Mouse (Mus musculus) embryo, embryonic 11 days (tissue): ENCODE measurements around the gene Dbx2.

Experiments used
- DNase-seq: peaks from one replicate; pipeline ENCODE4 v3.0.0-alpha.2; 2015

Dbx2 gene

DNA sequence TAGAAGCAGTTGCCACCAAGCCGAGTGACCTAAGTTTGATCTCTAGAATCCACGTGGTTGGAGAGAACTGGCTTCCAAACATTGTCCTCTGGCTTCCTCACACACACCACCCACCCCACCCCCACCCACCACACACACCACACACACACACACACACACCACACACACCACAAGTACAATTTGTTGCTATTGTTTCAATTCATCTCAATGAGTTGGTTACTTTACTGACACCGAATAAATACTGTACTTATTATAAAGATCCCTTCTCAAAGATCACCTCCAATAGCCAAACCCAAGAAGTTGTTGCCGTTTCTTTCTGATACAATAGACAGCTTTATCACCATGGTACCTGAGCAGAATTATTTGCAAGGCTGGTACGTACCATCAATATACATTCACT is at the start of gene Dbx2:
Dbx2 (minus strand) TSS at position 101 of the 400 bp plus-strand sequence.
- DNase-seq = no peak

DNA sequence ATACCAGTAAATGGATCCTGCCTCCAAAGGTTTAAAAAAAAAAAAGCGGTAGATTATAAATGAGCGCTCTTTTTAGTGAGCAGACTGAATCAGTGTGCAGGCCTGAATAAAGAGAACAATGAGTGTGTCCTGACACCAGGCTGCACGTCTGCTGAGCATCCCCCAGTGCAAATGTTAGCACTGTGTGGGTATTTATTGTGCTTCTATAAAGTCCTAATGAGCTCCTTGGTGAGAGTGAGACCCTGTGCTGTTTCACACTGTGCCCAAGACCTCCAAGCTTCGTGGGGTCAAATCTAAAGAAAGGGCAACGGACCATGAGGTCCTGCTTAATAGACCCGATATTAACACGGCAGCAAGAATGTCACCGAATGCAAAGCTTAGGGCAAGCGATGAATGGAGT is 46.4 kb upstream of the Dbx2 start:
- peak; percentile 56 for DNase-seq

DNA sequence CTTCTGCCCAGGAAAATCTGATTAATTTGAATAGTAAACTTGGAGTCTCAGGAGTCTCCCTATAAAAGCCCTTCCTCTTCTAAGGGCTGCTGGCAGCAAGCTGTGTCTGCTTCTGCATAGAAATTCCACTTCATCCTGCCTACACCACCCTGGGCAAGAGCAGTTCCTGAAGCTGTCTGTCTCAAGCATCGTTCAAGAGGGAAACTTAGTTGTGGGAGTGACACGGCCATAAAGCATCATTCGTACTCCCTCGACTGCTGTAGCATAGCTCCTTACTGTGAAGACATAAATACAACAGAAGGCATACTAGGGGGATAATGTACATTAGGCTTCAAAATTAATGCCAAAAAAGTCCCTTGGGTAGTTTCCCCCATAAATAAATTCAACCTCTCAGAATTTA is 45.8 kb upstream of the Dbx2 start:
- DNase-seq = no peak

DNA sequence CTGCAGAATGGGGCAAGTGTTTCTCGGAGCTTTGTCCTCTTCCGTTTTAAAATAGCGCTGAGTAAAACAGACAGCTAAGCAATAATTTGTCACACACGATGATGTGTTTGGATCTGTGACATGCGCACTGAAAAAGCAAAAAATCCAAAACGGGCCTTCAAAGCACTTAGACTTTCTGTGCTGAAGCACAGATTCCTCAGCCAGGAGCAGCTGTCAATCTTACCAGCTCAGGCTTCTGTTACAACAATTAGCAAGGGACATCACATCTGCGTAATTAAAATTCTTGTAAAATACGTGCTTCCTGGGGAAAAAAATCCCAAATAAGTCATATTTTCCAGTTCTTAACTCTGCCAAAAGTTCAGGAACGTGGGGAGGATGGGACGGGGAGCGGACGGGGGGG is 43.6 kb upstream of the Dbx2 start:
- no peak for DNase-seq

DNA sequence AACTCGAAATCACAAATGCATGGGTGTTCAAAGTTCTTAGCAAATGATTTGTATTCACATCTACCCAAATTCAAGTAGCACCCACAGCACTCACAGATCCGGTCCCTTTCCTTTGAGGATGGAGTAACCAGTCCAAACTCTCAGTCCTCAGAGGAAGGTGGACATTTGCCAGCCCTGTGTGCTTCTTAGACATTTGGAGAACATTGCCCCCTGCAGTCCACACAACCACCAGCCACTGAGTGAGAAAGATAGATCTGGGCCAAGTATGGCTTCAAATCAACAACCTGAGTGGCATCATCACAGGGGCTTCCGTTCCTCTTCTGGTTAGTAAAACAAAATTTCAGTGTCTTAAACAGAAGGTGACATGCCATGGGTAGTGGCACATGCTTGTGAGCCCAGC is 38.0 kb upstream of the Dbx2 start:
- no peak for DNase-seq

DNA sequence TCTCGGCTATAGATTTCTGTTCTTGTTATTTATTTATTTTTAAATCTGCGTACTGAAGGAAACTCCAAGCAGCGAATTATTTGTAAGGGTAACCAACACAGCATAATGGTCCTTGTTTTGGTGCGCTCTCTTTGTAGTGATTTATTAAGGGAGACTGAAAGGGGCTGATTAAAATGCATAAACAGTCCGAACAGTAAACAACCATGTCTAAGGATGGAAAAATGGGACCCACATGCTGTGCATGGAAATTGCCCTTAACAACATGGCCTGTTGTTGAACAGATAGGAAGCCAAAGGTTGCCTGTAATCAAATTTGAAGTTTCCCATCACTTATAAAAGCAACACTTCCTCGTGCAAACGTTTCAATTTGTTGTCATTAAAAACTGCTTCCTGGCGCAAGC is 35.8 kb upstream of the Dbx2 start:
- DNase-seq = peak; percentile 17

DNA sequence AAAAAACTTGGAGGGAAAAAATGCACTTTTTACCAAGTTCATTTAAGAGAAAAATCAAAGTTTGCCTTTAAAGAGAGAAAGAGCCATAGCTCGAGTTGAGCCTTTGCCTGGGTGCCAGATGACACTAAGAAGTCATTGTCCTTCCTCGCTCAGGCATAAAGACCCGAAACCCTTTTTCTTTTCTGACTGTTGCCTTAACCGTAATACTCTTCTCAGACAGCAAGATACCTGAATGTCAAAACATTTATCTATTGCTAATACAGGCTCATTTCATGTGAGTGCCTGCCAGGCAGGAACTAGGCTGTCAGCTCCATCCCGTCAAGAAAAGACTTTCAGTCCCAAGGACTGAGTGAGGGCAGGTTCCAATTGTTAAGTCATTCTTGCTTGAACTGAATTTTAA is 35.4 kb upstream of the Dbx2 start:
- peak; percentile 24 for DNase-seq

DNA sequence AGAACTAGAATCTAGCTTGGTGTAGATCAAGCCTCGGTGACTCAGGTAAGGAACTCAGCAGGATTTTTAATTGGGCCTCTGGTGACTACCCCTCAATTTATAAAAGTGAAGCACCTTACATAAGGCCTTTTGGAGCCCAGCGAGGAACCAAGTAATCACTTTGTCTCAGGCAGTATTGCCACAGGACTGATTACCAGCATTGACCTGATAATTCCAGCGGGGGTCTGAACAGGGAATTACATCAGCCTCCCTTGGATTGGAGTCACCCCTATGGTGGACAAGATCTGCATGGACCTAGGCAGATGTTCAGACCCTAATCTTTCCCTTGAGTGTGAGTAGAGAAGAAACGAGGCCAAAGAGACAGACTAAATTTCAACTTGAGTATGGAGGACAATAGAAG is 26.9 kb upstream of the Dbx2 start:
- DNase-seq = no peak

DNA sequence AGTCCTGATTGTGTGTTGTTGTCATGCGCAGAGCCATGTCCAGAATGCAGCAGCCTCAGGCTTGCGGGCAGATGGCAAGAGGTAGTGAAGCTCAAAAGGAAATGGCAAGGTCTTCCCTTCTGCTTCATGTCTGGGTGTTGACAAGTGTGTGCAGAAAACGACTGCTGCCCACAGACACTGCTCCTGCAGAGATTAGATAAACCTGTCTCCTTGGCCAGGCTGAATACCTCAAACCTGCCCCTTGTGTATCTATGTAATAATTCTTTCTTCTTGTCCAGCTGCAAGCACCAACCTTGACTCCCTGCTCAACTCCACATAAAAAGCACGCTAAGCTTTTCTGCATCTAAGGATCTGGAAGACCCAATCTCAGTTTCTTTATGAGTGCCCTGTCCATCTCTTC is 19.9 kb upstream of the Dbx2 start:
- no peak for DNase-seq

DNA sequence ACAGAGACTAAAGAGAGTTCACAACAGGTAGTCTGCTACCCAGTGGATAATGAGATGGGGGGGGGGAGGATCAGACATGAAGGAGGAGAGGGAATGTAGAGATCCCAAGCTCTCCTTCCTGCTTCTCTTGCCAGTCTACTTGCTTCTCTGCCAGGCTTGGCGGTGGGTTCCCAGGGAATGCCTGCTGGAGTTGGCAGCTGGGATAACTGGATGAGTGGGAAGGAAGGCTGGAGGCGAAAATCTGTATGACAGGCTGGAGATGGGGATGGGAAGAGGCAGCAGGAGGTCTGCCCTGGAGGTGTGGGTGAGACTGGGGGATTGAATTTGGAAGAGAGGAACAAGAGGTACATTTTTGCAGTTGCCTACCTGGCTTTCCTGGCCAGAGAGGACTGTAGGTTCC is 19.4 kb upstream of the Dbx2 start:
- DNase-seq = no peak

DNA sequence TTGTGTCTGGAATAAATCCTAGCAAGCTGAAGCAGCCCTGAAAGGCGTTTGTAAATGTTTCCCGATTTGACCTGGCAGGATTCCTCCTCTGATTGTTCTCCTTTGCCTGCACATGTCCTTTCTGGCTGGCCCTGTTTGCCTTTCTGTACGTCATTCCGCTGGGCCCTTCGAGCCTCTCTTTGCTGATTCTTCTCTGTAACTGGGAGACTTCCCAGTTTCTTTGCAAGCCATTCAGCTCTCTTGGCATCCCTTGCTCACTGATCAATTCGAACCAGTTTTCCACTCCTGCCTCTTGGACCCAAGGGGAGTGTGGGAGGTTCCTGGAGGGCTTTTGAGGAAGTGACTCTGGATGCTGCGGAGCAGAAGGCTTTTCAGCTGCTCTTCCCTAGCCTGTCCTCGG is 11.4 kb upstream of the Dbx2 start:
- DNase-seq = no peak

DNA sequence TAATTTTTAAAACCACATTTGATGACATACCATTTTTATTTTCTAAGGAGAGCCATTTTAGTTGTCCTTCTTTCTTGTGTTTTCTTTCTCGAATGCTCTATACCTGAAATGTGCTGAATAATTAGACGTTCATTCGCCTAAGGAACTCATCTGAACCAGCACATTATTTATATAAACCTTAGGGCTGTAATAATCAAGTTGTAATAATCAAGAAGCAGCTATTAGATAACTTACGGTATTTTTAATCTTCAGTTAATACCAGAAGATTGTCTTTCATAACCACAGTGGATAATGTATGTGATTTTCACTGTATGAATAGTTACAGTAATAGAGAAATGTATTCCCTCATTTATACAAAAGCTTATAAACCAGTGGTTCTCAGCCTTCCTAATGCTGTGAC is 9.2 kb upstream of the Dbx2 start:
- no peak for DNase-seq

DNA sequence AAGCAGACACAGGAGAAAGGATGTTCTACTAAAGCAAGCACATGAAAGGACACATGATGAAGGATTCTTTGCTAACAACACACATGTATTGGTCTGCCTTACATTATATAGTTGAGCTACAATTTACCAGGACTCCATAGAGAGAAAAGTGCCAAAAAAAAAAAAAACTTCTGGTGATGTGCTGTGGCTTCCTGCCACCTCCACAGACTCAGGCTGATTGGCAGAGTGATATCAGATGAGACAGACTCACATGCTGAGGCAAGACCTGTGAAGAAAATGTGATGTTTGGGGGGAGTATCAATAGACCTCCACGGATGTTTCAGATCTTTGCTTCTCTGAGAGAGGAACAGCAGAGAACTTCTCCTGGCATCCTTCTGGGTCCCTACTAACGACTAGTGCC is 6.0 kb upstream of the Dbx2 start:
- DNase-seq = no peak

DNA sequence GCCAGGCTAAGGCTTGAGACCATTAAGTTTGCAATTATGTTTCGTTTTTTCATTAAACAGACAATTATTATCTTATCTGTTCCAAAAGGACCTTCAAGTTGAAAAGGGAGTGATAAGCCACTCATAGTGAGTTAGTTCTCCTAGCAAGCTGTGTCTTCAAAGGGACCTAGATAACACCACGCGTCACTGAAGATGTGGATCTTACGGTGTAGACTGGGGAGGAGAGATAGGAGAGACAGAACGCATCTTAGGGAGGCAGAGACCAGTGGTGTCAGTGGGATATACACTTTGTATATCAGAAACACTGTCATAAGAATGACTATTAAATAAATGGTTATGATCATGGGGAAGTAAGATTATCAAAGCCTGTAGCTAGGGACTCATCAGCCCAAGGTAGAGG is 4.6 kb upstream of the Dbx2 start:
- no peak for DNase-seq

DNA sequence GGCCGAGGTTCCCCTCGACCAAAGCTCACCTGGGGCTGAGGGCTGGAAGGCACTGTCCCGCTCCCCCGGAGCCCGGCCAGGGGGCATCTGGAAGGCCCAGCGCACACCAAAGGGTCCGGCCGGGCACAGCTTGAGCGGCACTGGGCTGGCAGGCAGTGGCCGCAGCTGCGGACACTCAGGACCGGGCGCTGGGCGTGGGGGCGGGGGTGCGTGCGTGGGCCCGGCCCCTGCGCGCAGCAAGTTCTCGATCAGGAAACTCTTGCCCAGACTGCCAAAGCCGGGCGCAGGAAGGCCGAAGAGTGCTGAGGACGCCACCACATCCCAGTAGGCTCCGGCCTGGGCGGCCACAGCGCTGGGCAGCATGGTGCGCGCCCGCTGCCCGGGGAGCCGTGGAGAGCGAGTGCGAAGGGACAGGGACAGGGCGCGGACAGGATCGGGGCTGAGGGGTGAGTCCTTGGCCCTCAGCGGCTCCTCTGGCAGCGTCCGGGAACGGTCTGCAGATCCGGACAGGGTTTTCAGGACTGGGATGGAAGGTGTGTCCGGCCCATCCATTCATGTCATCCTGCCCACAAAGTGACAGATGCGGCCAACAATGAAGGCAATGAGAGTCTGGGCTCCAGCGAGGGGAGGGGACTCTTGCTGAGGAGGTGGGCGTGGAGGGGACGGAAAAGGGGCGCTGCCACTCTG is 1.4 kb downstream of the Dbx2 start:
- DNase-seq = peak; percentile 54

DNA sequence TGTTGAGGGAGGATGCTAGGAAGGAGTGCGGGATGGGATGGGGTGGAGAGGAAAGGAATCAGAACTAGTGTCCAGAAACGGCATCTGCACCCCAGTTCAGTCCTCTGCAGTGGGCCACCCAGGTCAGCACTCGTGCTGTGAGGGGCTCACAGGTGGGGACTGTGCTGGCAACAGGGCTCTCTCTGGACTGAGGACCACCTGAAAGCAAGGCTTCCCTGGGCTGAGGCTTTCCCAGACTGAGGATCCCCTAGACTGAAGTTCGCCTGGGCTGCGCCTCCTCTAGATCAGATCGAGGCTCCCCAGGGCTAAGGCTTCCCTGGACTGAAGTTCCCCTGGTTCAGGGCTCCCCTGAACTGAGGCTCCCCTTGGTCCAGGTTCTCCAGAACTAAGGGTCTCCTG is 1.9 kb downstream of the Dbx2 start:
- DNase-seq = peak; percentile 22

DNA sequence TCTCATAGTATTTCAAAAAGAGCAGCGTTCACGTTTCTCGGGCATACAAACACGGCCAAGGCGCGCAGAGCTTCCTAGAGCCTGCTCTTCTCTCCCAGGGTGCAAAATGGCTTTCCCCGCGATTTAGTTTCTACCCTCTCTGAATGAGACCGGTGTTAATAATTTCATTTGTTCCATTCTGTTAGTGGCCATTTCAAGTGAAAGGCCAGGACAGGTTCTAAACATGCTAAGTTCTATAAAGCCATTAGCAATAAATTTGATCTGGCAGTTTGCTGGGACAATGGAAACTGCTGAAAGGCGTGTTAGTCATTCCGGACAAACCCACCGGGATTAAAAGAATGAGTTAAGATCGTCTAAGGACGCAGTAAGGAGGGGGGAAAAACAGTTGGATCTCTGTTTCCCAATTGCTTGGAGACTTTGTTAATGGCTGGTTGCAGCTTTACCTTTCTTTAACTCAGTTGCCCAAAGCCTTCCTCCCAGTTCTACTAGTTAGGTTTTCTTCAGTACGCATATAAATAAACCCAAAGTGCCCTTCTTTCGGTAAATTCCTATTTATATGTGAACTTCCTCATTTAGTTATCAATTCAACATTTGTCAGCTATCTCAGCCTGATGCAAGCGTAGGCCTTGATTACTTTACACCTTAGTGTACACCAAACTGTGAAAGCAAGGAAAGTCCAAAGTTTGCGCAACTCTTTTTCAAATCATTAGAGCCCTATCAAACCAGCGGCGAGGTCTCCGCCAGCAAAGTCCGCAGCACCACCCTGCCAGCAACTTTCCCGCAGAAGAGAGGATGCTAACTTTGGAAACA is 2.7 kb downstream of the Dbx2 start:
- peak; percentile 61 for DNase-seq

DNA sequence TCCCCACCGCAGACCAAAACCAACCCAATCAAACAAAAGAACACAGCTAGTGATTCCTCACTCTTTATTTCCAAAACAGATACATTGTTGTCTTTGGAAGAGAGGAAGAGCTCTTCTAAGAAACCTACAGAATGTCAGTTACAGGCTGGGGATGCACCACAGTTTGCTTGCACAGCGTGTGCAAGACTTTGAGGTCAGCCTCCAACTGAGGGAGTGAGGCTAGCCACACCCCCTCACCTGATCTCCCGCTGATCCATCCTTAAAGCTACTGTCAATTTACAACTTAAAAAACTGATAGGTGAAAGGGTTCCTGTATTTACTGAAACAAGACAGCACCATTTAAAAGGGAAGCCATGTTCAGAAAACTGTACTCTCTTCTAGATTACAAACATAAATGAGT is 3.9 kb downstream of the Dbx2 start:
- DNase-seq = peak; percentile 35

DNA sequence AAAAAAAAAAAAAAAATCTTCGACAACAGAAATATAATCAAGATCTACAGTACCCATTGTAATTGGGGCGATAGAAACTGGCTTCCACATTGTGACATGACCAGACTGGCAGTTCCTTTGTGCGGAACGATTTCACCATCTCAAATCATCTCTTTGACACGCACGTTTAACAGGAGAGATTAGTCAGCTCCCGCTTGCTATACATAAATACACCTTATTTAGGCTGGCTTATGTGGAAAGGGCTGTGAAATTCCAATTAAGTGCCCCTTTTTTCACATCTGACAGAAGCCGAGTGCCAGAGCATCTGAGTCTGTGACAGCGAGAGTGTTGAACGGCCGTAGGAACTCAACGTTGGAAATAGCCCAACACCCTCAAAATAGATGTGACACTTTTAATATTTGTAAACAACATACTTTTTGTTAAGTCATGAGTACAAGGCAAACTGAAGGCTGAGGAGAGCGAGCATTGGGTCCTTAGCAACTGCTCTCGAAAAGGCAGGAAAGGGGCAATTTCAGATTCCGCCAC is 12.2 kb downstream of the Dbx2 start:
- DNase-seq = no peak

DNA sequence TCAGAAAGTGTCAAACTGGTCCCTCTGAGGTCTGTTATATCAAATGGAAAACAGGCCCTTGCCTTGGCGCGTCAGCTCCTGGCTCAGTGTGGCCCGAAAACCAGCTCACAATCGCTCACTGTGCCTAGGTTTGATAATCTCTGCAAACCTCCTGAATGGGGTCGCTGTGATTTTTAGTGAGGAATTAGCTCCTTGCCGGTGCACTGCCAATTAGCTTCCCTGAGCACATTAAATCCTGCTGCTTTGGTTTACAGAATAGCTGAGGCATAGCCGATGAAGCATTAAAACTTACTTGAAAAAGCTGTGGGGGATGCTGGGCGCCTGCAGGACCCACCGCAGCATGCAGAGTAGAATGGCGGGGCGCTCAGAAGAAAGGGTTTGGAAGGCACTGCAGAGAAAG is 15.4 kb downstream of the Dbx2 start:
- peak; percentile 58 for DNase-seq

DNA sequence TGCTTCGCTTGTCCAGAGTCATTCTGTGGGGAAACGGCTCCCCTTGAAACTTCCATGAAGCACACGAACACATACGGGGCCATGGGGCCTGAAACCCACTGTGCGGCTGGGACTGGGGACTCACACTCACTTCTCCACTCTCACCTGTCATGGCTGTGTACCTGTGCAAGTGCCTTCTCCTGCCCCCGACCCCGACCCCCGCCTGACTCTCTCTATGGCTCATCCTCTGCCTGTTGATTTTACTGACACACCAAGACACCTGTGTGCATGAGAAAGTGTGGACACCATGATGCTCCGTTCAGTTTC is 16.0 kb downstream of the Dbx2 start:
- DNase-seq = no peak

DNA sequence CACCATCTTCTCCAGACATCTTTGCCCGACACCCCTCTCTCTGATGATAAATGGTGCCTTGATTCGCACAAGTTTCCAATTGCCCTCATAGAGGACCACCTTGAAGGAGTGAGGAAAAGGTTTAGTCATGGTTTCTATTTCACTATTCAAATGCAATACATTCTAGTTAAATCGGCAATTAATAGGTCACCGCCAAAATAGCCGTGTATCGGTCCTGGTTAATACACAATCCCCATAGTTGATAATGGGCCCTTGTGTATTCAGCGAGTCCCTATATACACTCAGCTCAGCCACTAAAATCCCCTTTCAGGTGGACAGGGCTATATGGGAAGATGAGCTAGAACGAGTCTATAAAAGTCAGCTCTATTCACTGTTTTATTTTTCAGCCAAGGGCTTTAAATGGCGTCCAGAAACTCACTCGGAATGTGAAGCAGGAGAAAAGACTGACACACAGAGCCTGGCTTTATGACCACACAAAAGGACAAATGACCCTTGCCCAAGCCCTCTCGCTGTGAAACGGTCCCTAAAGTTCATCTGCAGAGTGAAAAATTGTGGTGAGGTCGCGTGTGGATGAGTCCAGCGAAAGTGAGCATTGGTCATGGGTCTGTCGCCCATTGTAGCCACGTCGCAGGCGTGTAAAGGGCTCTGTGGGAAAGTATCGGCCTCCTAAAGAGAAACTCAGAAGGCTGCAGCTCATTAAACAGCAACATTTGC is 16.5 kb downstream of the Dbx2 start:
- DNase-seq = peak; percentile 71

DNA sequence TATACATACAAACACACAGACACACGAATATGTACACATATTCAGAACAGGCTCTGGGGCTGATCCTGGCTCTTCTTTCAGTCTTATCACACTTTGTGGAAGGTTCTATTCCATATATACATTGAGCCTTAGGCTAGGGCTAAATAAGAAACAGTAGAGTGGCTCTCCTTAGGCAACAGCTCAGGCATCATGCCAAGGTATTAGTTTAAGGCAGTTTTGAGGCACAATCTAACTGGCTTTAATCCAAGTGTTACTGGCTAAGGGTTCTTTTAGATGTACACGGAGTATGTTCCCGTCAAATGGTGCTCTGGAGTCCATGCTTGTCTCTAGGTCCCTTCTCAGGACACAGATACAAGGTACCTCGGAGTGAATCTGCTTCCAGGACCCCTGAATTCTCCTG is 31.4 kb downstream of the Dbx2 start:
- no peak for DNase-seq

DNA sequence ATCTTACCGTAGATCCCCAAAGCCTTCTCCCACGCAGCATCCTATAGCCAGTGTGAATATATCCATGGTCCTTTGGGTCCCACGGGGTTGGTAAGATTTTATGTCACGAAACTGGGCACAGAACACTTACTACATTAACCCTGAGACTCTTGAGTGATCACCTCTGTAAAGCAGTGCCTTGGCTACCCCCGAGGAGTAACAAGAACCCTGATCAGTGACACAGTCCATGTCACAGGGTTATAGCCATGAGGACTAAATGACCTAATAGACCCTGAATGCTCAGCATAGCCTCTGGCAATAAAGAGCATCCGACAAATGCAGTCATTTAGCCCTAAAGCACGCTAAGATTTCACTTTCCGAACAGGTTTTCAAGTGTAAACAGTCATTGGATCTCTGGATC is 33.0 kb downstream of the Dbx2 start:
- DNase-seq = no peak
